Mouse (Mus musculus) cerebellum, postnatal 36 days (tissue): Measurements from ENCODE around the gene Gm45208.
"Not testable (repeated sequence)": the region's sequence is repeated elsewhere in the genome, so short reads cannot be mapped to it uniquely, and the experiment has no call there.

Experiments
- DNase-seq, 2 experiments: peaks; one replicate each; pipeline ENCODE4 v3.0.0; 2021 to 2022; ENCODE audit warnings: mixed read lengths in 2 of 2

Gm45208 gene

GRCm38 (mm10) chrX:7721514-7722281 lies at the start of gene Gm45208:
TSS of gene Gm45208 (plus strand) at chrX:7722245.
- peak; percentile 61 to 70 for DNase-seq

- DNase-seq: no peak
These were observed 49.3 kb upstream of the Gm45208 start for GRCm38 (mm10) chrX:7672739-7673138.

GRCm38 (mm10) chrX:7673578-7674281 lies 48.3 kb upstream of the Gm45208 start:
- no peak for DNase-seq

GRCm38 (mm10) chrX:7674284-7675000 lies 47.6 kb upstream of the Gm45208 start:
- DNase-seq: no peak

GRCm38 (mm10) chrX:7675001-7675380 lies 47.1 kb upstream of the Gm45208 start:
- DNase-seq: no peak

- no peak for DNase-seq
These were observed 43.1 kb upstream of the Gm45208 start for GRCm38 (mm10) chrX:7678986-7679385.

GRCm38 (mm10) chrX:7679405-7680056 lies 42.5 kb upstream of the Gm45208 start:
- peak; percentile 88 to 89 for DNase-seq

GRCm38 (mm10) chrX:7680057-7680412 lies 42.0 kb upstream of the Gm45208 start:
- no peak for DNase-seq

GRCm38 (mm10) chrX:7680864-7681263 lies 41.2 kb upstream of the Gm45208 start, which contains the start of gene Magix:
TSS of gene Magix (minus strand) at chrX:7681251.
- peak; percentile 43 to 60 for DNase-seq

- peak; percentile 22 to 36 for DNase-seq
These were observed 33.7 kb upstream of the Gm45208 start for GRCm38 (mm10) chrX:7688321-7688720.

- DNase-seq: no peak
These were observed 31.6 kb upstream of the Gm45208 start for GRCm38 (mm10) chrX:7690486-7690885.

GRCm38 (mm10) chrX:7692862-7693261 lies 29.2 kb upstream of the Gm45208 start:
- DNase-seq: peak; percentile 24 to 28

GRCm38 (mm10) chrX:7696520-7696919 lies 25.5 kb upstream of the Gm45208 start:
- no peak for DNase-seq

GRCm38 (mm10) chrX:7696954-7697381 lies 25.1 kb upstream of the Gm45208 start, which contains the start of gene Gpkow:
TSS of gene Gpkow (plus strand) at chrX:7697131.
- DNase-seq: peak; percentile 76 to 82

GRCm38 (mm10) chrX:7713764-7714134 lies 8.3 kb upstream of the Gm45208 start:
- DNase-seq: not testable (repeated sequence)

- peak; percentile 92 for DNase-seq
These were observed 7.7 kb upstream of the Gm45208 start, which contains the start of gene Wdr45 for GRCm38 (mm10) chrX:7714135-7714899. TSS of gene Wdr45 (plus strand) at chrX:7714333.

- DNase-seq: not testable (repeated sequence)
These were observed 6.0 kb upstream of the Gm45208 start for GRCm38 (mm10) chrX:7716058-7716457.

- no peak for DNase-seq
These were observed 202 bp downstream of the Gm45208 start for GRCm38 (mm10) chrX:7722282-7722611.

GRCm38 (mm10) chrX:7722691-7723090 lies 646 bp downstream of the Gm45208 start:
- DNase-seq: no peak

- no peak for DNase-seq
These were observed 2.1 kb downstream of the Gm45208 start for GRCm38 (mm10) chrX:7724135-7724534.

GRCm38 (mm10) chrX:7725841-7726240 lies 3.8 kb downstream of the Gm45208 start:
- DNase-seq: no peak

GRCm38 (mm10) chrX:7727176-7727575 lies 5.1 kb downstream of the Gm45208 start:
- DNase-seq: no peak
